Mouse (Mus musculus) adrenal gland, postnatal 10 days (tissue): Measurements from ENCODE around the gene Aoc3. TPM values are rescaled to one million over a fixed set of nuclear protein-coding genes. Genes with fewer than 3 reads are reported as not detected.
A peak's percentile ranks its signal among the peaks of the same experiment; 100 is the strongest.
"Not testable (repeated sequence)": the region's sequence is repeated elsewhere in the genome, so short reads cannot be mapped to it uniquely, and the experiment has no call there.

Experiments used
- DNase-seq: peaks from one replicate; pipeline ENCODE4 v3.0.0; 2021; ENCODE audit warnings: mixed read lengths
- total RNA-seq, 2 experiments: library from RNA; stranded (reverse); gene quantifications; 2 replicates each; pipeline ENCODE4 v1.2.3; 2021

Gene Aoc3
- total RNA-seq, 2 experiments from 2014 or later, result 103 to 122 TPM

GRCm38 (mm10) chr11:101327311-101327710, 3.1 kb upstream of the Aoc3 start:
- DNase-seq, result no peak

- peak; percentile 76 for DNase-seq
Measured at GRCm38 (mm10) chr11:101328941-101329635, 1.3 kb upstream of the Aoc3 start.

GRCm38 (mm10) chr11:101330961-101331360, 556 bp downstream of the Aoc3 start:
- not testable (repeated sequence) for DNase-seq

GRCm38 (mm10) chr11:101332537-101332936, 2.1 kb downstream of the Aoc3 start:
- peak; percentile 70 for DNase-seq

- DNase-seq, result no peak
Measured at GRCm38 (mm10) chr11:101334023-101334422, 3.6 kb downstream of the Aoc3 start.

GRCm38 (mm10) chr11:101334516-101334915, 4.1 kb downstream of the Aoc3 start:
- no peak for DNase-seq

GRCm38 (mm10) chr11:101335685-101336084, 5.3 kb downstream of the Aoc3 start:
- DNase-seq, result no peak

GRCm38 (mm10) chr11:101338123-101338760, 7.8 kb downstream of the Aoc3 start:
- DNase-seq, result peak; percentile 47

- no peak for DNase-seq
Measured at GRCm38 (mm10) chr11:101347083-101347775, 16.8 kb downstream of the Aoc3 start.

- no peak for DNase-seq
Measured at GRCm38 (mm10) chr11:101348774-101349173, 18.4 kb downstream of the Aoc3 start.

GRCm38 (mm10) chr11:101349216-101349615, 18.8 kb downstream of the Aoc3 start:
- DNase-seq, result no peak

- no peak for DNase-seq
Measured at GRCm38 (mm10) chr11:101351100-101351720, 20.8 kb downstream of the Aoc3 start.

GRCm38 (mm10) chr11:101351721-101352111, 21.3 kb downstream of the Aoc3 start:
- no peak for DNase-seq

GRCm38 (mm10) chr11:101353436-101353835, 23.0 kb downstream of the Aoc3 start:
- no peak for DNase-seq

- DNase-seq, result no peak
Measured at GRCm38 (mm10) chr11:101354438-101355010, 24.1 kb downstream of the Aoc3 start.

- no peak for DNase-seq
Measured at GRCm38 (mm10) chr11:101355916-101356315, 25.5 kb downstream of the Aoc3 start.

- peak; percentile 50 for DNase-seq
Measured at GRCm38 (mm10) chr11:101357505-101358182, 27.2 kb downstream of the Aoc3 start.

GRCm38 (mm10) chr11:101359776-101360175, 29.4 kb downstream of the Aoc3 start:
- DNase-seq, result no peak

GRCm38 (mm10) chr11:101360651-101361113, 30.3 kb downstream of the Aoc3 start:
- DNase-seq, result no peak

- no peak for DNase-seq
Measured at GRCm38 (mm10) chr11:101364531-101364931, 34.1 kb downstream of the Aoc3 start.

GRCm38 (mm10) chr11:101367326-101367935, 37.0 kb downstream of the Aoc3 start, which contains the start of gene G6pc:
G6pc (plus strand) TSS chr11:101367561.
- DNase-seq, result peak; percentile 54
